Comparison of ENCODE assay signal across 13 mouse cellular contexts in the genomic region with DNA sequence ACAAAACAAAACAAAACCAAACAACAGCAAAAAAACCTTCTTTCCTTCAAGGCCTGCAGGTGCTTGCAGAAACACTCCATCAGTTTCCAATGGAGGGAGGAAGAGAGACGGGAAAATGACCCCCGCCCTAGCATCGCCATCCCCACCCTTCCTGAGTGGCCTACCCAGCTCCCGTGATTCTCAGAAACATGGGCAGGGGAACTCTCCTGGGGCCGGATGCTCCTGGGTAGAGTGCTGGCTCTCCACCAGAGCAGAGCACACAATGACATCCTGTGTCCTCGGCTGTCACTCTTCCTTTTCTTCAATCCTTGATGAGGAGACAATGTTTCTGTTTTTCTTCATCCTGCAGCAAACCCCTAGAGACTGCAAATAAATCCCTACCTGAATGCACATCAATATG. TPM values are rescaled to one million over a fixed set of nuclear protein-coding genes. Genes with fewer than 3 reads are reported as not detected.
DNase-seq lines count a peak whose midpoint lies in the region; ATAC-seq lines count a peak whose summit lies in the region.
"Had no signal": no experiment of that assay in that cellular context is flagged by ENCODE, and none has a peak within 500 bp of the region (broad histone marks: within the 10 kb centered on the region; RNA-seq: fewer than 3 reads in every experiment).

No protein-coding gene starts in this region.

- H3K9me3 ChIP-seq in heart, embryonic 11.5 days (replicated peaks; ENCODE audit: control insufficient read depth, low read length), result no peaks in the 10 kb centered on the region
- H3K9me3 ChIP-seq in neural tube, embryonic 15.5 days (replicated peaks), result no peaks in the 10 kb centered on the region
- H3K9me3 ChIP-seq: embryonic facial prominence, embryonic 15.5 days; limb, embryonic 12.5 days had no signal

- whole genome bisulfite sequencing in heart, embryonic 11.5 days (ENCODE audit: insufficient replicate concordance), result 55% methylated on average over 6 of the region's 6 CpGs
- 69% methylated on average over 6 of the region's 6 CpGs for WGBS in neural tube, embryonic 15.5 days

- H3K36me3 ChIP-seq in heart, embryonic 11.5 days (ENCODE audit: control insufficient read depth, insufficient read depth, low read length), result 0 out of 2 replicates have a peak, but pooled peaks cover 3% of the 10 kb centered on the region
- no peaks in the 10 kb centered on the region for H3K36me3 ChIP-seq in neural tube, embryonic 15.5 days
- H3K36me3 ChIP-seq: embryonic facial prominence, embryonic 15.5 days had no signal

- ATAC-seq in heart, embryonic 11.5 days (replicated peaks; ENCODE audit: insufficient number of reproducible peaks, low FRiP score, low TSS enrichment), result no peak
- ATAC-seq in neural tube, embryonic 15.5 days (ENCODE audit: low FRiP score), result no peak

- no peak overlapping the region for H3K9ac ChIP-seq in heart, embryonic 11.5 days (ENCODE audit: low read depth, low read length)
- no peak overlapping the region for H3K9ac ChIP-seq in neural tube, embryonic 15.5 days (replicated peaks)
- H3K9ac ChIP-seq: embryonic facial prominence, embryonic 15.5 days; limb, embryonic 12.5 days had no signal

- H3K4me2 ChIP-seq in heart, embryonic 11.5 days, result no peak overlapping the region
- H3K4me2 ChIP-seq in neural tube, embryonic 15.5 days, result no peak overlapping the region
- H3K4me2 ChIP-seq: embryonic facial prominence, embryonic 15.5 days; limb, embryonic 12.5 days had no signal

- peaks cover 6% of the 10 kb centered on the region; the same call in 1 of the 2 replicates for H3K4me1 ChIP-seq in heart, embryonic 11.5 days (ENCODE audit: control insufficient read depth, insufficient read depth, low read length)
- H3K4me1 ChIP-seq in neural tube, embryonic 15.5 days, result peaks cover 23% of the 10 kb centered on the region

- H3K27me3 ChIP-seq in heart, embryonic 11.5 days (ENCODE audit: control insufficient read depth, insufficient read depth, low read length), result no peaks in the 10 kb centered on the region
- no peaks in the 10 kb centered on the region for H3K27me3 ChIP-seq in neural tube, embryonic 15.5 days (replicated peaks)
- H3K27me3 ChIP-seq: embryonic facial prominence, embryonic 15.5 days; limb, embryonic 12.5 days had no signal

- H3K27ac ChIP-seq in heart, embryonic 11.5 days (ENCODE audit: low read depth, low read length), result no peak overlapping the region
- 0 out of 2 replicates have a peak overlapping the region, but pooled peaks have one; percentile 9 for H3K27ac ChIP-seq in neural tube, embryonic 15.5 days (replicated peaks)
- H3K27ac ChIP-seq: embryonic facial prominence, embryonic 15.5 days; hindbrain, embryonic 10.5 days; limb, embryonic 12.5 days; macrophage had no signal

- H3K4me3 ChIP-seq in heart, embryonic 11.5 days (ENCODE audit: low read depth, low read length), result no peak overlapping the region
- no peak overlapping the region for H3K4me3 ChIP-seq in neural tube, embryonic 15.5 days (replicated peaks)
- H3K4me3 ChIP-seq: embryonic facial prominence, embryonic 15.5 days; hindbrain, embryonic 10.5 days; limb, embryonic 12.5 days had no signal

- DNase-seq in heart, adult 11 months, result peak; percentile 96
- DNase-seq in neural tube, embryonic 10.5 days (ENCODE audit: extremely low spot score, low spot score), result no peak
- peak; percentile 45 for DNase-seq in kidney, postnatal 10 days
- DNase-seq in retina, postnatal 1 day, result peak; percentile 57
- no peak for DNase-seq in left cerebral cortex, adult 8-10 months (ENCODE audit: low spot score in 2 of 2)
- no peak for DNase-seq in spleen, adult 18-20 months
- DNase-seq: B cell, adult 2 months had no signal

RNA-seq across cellular contexts. Expression of gene Pitpnc1, which starts 6.4 kb away (rescaled TPM):
- 9.7 and 10.9 TPM in 2 replicates for polyA plus RNA-seq in heart, embryonic 11.5 days (2014; fragmentation: Nextera tagmentation; extraction: Ambion mirVana)
- 42.0 and 45.0 TPM in 2 replicates for polyA plus RNA-seq in neural tube, embryonic 15.5 days (2015; fragmentation: Nextera tagmentation; extraction: Ambion mirVana)
- 10 to 100 TPM; 52.3 to 67.4 (median 59.9) TPM for total RNA-seq in left cerebral cortex, adult 8-10 months (2022)

RNA-seq across cellular contexts. Expression of gene Psmd12, which starts 15.1 kb away (rescaled TPM):
- 178 and 179 TPM in 2 replicates for polyA plus RNA-seq in heart, embryonic 11.5 days (2014; fragmentation: Nextera tagmentation; extraction: Ambion mirVana)
- polyA plus RNA-seq in neural tube, embryonic 15.5 days (2015; fragmentation: Nextera tagmentation; extraction: Ambion mirVana), result 151 and 162 TPM in 2 replicates
- total RNA-seq in left cerebral cortex, adult 8-10 months (2022), result 10 to 100 TPM; 71.0 to 79.5 (median 71.8) TPM

Comparison
In these comparisons a context has a peak if more than half of its experiments do, and no peak if none do; other contexts are left out.
1. DNase-seq: peak in heart, adult 11 months (single experiment), kidney, postnatal 10 days (single experiment) and retina, postnatal 1 day (single experiment); none in neural tube, embryonic 10.5 days (single experiment), left cerebral cortex, adult 8-10 months (0 of 2) and spleen, adult 18-20 months (0 of 2).